Mouse (Mus musculus) embryonic facial prominence, embryonic 12.5 days (tissue): Measurements from ENCODE around the gene Tspan33. TPM values are rescaled to one million over a fixed set of nuclear protein-coding genes. Genes with fewer than 3 reads are reported as not detected.

Experiments used
- ATAC-seq: fragments of 200-750 bp; cut with Nextera tagmentation; 2 replicates; pipeline ENCODE4 v1.8.0; 2017; ENCODE audit not compliant: insufficient number of reproducible peaks, insufficient read depth, low FRiP score, low TSS enrichment
- H3K27ac ChIP-seq: fragments of 300-500 bp; sonication (generic); 2 replicates; pipeline ENCODE4 v1.5.1; 2016; ENCODE audit warnings: mild to moderate bottlenecking
- H3K27me3 ChIP-seq: fragments of 300-500 bp; sonication (generic); 2 replicates; pipeline ENCODE4 v1.6.1; 2016; ENCODE audit warnings: mild to moderate bottlenecking, moderate library complexity
- H3K36me3 ChIP-seq: fragments of 300-500 bp; sonication (generic); 2 replicates; pipeline ENCODE4 v1.6.1; 2016; ENCODE audit warnings: mild to moderate bottlenecking
- H3K4me1 ChIP-seq: fragments of 300-500 bp; sonication (generic); 2 replicates; pipeline ENCODE4 v1.6.1; 2016
- H3K4me2 ChIP-seq: fragments of 300-500 bp; sonication (generic); replicated peaks from 2 replicates; pipeline ENCODE4 v1.6.1; 2016; ENCODE audit warnings: mild to moderate bottlenecking, moderate library complexity
- H3K4me3 ChIP-seq: fragments of 300-500 bp; sonication (generic); 2 replicates; pipeline ENCODE4 v1.5.1; 2016; ENCODE audit warnings: mild to moderate bottlenecking
- H3K9ac ChIP-seq: fragments of 300-500 bp; sonication (generic); 2 replicates; pipeline ENCODE4 v1.6.1; 2016; ENCODE audit warnings: mild to moderate bottlenecking, moderate library complexity
- H3K9me3 ChIP-seq: fragments of 300-500 bp; sonication (generic); 2 replicates; pipeline ENCODE4 v1.6.1; 2016; ENCODE audit warnings: mild to moderate bottlenecking, moderate library complexity
- WGBS: fragments of 180-500 bp; shearing (Covaris S2); methylation state at CpG from one replicate; pipeline ENCODE4 v1.1.7; 2016; 5-methylcytosine and 5-hydroxymethylcytosine counted together
- polyA plus RNA-seq: library from polyadenylated mRNA; unstranded; fragments of >200 nt; fragmentation: Nextera tagmentation; extraction: Ambion mirVana; gene quantifications from 2 replicates; pipeline ENCODE4 v1.2.1, GENCODE M21; 2016

Gene Tspan33
- polyA plus RNA-seq, 1 experiment from 2014 or later: 5.6 TPM

DNA sequence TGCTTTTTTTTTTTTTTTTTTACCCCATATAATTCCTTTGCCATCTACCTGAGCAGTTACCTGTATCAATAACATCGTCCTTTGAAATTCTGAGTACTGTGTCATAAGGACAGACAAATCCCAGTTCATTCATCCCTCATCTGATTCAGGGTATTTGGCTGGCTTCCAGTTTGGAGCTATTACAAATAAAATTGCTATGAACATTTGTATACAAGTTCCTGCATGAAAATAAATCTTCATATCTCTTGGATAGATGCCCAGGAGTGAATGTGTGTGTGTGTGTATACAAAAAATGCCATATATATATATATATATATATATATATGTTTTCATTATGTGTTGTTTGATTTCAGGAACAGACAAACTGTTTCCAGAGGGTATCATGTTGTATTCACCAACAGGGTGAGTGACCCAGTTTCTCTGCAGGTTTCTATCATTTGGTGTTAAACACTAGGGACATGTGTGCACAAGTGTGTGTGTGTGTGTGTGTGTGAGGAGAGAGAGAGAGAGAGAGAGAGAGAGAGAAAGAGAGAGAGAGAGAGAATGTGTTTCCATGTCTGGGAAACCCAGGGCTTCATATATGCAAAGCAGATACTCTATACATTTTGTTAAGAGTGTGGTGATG, 32.7 kb downstream of the Tspan33 start:
- Histone ChIP-seq H3K4me2 (no peak overlapping the region), H3K4me3 (no peak overlapping the region), H3K27me3 (no peaks in the 10 kb centered on the region), H3K9ac (no peak overlapping the region), H3K36me3 (no peaks in the 10 kb centered on the region), H3K4me1 (no peaks in the 10 kb centered on the region), H3K9me3 (no peaks in the 10 kb centered on the region), H3K27ac (no peak overlapping the region)
- WGBS: 92% methylated on average over 1 of the region's 1 CpGs
- ATAC-seq: no peak

DNA sequence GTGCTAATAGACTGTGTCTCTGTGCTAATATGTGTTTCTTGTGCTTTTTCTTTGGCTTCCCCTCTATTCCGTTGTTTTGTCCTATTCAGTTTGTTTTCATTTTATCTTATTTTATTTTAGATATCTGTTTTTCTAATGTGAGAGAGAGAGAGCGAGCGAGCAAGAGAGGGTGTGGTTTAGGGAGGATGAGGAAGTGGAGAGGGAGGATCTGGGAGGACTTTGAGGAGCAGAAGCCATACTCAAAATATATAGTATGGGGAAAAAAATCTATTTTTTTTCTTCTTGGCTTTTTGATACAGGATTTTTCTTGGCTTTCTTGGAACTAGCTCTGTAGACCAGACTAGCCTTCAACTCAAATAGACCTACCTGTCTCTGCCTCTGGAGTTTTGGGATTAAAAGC, 34.0 kb downstream of the Tspan33 start:
- Histone ChIP-seq H3K27ac (no peak overlapping the region), H3K9me3 (no peaks in the 10 kb centered on the region), H3K27me3 (no peaks in the 10 kb centered on the region), H3K4me2 (no peak overlapping the region), H3K4me3 (no peak overlapping the region), H3K9ac (no peak overlapping the region), H3K4me1 (no peaks in the 10 kb centered on the region), H3K36me3 (no peaks in the 10 kb centered on the region)
- ATAC-seq: no peak
- WGBS: 77% methylated on average over 3 of the region's 3 CpGs

DNA sequence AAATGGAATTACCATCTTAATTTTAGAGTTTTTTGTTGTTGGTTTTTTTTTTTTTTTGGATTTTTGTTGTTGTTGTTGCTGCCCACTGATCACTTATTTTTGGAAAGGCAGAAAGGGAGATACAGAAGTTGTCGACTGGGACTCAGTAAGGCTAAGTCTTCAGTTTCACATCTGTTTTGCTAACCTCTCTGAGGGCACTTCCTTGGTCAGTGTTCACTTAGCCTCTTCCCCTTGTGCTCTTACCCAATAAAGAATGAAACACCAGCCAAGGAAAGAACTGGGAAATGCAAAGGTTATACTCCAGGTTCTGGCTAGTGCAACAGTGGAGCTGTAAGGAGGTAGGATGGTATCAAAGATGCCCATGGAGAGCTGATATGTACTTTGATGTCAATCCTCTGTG, 35.5 kb downstream of the Tspan33 start:
- no peak for ATAC-seq
- H3K4me2 ChIP-seq: no peak overlapping the region
- no peak overlapping the region for H3K27ac ChIP-seq
- H3K4me1 ChIP-seq: no peaks in the 10 kb centered on the region
- no peaks in the 10 kb centered on the region for H3K9me3 ChIP-seq
- H3K27me3 ChIP-seq: no peaks in the 10 kb centered on the region
- 60% methylated on average over 1 of the region's 1 CpGs for WGBS
- H3K9ac ChIP-seq: no peak overlapping the region
- no peak overlapping the region for H3K4me3 ChIP-seq
- H3K36me3 ChIP-seq: no peaks in the 10 kb centered on the region

DNA sequence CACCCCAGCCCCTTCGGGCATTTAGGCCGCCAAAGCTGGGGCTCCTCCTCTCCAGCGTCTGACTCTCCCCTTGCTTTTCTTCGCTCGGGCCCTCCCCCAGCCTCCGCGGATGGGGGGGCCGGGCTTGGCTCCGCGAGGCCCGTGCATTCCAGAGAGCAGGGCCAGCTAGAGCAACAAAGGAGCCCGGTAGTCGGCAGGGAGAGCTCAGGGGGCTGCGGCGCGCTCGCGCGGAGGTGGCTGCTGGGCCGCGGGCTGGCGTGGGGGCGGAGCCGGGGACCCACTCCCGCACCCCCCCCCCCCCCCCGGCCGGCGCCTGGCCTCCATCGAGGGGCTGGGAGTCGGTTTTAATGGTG, 41.3 kb downstream of the Tspan33 start, which contains the start of gene Smo:
Smo (plus strand) TSS at position 168 of the 353 bp plus-strand sequence.
- Histone ChIP-seq H3K4me2 (peak within 1 kb of the TSS; percentile 93), H3K4me3 (peak within 1 kb of the TSS; percentile 93), H3K9ac (peak within 1 kb of the TSS; percentile 99), H3K9me3 (no peaks in the 10 kb centered on the region), H3K36me3 (peaks cover 13% of the 10 kb centered on the region; the same call in 1 of the 2 replicates), H3K27ac (peak within 1 kb of the TSS; percentile 99), H3K4me1 (peaks cover 19% of the 10 kb centered on the region), H3K27me3 (no peaks in the 10 kb centered on the region)
- 2% methylated on average over 28 of the region's 30 CpGs for WGBS
- ATAC-seq: peak; percentile 98

DNA sequence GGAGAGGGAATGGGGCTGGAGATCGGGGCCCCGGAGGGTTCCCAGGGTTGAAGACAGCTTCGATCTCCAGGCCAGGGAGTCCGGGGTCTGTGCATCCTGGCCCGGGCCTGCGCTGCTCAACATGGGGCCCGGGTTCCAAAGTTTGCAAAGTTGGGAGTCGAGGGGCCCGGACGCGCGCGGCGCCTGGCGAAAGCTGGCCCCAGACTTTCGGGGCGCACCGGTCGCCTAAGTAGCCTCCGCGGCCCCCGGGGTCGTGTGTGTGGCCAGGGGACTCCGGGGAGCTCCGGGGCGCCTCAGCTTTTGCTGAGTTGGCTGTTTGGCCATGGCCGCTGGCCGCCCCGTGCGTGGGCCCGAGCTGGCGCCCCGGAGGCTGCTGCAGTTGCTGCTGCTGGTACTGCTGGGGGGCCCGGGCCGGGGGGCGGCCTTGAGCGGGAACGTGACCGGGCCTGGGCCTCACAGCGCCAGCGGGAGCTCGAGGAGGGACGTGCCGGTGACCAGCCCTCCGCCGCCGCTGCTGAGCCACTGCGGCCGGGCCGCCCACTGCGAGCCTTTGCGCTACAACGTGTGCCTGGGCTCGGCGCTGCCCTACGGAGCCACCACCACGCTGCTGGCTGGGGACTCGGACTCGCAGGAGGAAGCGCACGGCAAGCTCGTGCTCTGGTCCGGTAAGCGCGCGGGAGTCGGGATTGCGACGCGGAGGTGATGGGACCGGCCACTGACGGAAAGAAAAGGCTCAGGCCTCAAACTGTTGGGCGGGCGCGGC, 41.8 kb downstream of the Tspan33 start:
- ATAC-seq: peak; percentile 80
- WGBS: under 1% methylated on average over 75 of the region's 75 CpGs
- H3K9ac ChIP-seq: peak overlapping the region; percentile 99

DNA sequence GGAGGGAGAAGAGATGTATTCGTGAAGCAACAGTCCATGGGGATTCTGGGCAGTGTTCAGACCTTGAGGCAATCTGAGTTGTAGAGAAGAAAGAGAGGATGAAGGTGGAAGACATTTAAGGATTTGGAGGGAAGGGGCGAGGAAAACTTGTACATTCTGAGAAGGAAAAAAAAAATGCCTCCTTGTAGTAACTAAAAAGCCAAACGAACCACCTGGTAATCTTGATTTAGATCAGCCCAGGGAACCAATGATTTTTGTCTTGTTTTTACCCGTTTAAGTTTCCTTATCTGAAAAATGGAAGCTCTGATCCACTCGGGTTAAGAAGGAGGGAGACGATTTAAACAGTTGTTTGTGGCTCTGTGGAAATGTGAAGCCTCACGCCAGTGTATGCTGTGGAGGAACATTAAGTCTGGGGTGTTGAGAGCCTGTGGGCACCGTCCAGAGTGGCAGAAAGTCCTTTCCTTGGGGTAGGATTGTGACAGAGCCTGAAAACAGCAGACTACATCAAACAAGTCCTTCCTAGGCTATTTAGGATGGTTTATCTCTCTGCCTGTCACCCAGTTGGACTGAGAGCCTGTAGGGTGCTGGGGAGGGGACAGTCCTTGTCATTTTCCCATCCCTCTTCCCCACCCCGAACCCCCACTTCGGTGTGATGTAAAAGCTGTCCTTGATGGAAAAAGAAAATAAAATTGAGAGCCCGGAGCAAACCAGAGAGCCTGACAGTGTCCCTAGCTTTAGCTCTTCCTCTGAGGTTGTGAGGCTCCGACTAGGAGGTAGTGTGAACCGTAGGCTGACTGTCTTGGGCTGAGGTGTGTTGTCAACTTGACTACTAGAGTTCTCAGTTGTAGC, 42.8 kb downstream of the Tspan33 start:
- peak overlapping the region; percentile 93 for H3K4me2 ChIP-seq
- ATAC-seq: no peak
- H3K27ac ChIP-seq: peak overlapping the region; percentile 99
- peak overlapping the region; percentile 93 for H3K4me3 ChIP-seq
- H3K9ac ChIP-seq: peak overlapping the region; percentile 99
- peaks cover 19% of the 10 kb centered on the region for H3K4me1 ChIP-seq
- no peaks in the 10 kb centered on the region for H3K27me3 ChIP-seq
- 15% methylated on average over 13 of the region's 13 CpGs for WGBS
- H3K9me3 ChIP-seq: no peaks in the 10 kb centered on the region
- peaks cover 15% of the 10 kb centered on the region; the same call in 1 of the 2 replicates for H3K36me3 ChIP-seq

More for the DNA sequence above, 41.8 kb downstream of the Tspan33 start:
- Histone ChIP-seq H3K36me3 (peaks cover 15% of the 10 kb centered on the region; the same call in 1 of the 2 replicates), H3K4me2 (peak overlapping the region; percentile 93), H3K27ac (peak overlapping the region; percentile 99), H3K4me1 (peaks cover 19% of the 10 kb centered on the region), H3K27me3 (no peaks in the 10 kb centered on the region), H3K4me3 (peak overlapping the region; percentile 93), H3K9me3 (no peaks in the 10 kb centered on the region)

DNA sequence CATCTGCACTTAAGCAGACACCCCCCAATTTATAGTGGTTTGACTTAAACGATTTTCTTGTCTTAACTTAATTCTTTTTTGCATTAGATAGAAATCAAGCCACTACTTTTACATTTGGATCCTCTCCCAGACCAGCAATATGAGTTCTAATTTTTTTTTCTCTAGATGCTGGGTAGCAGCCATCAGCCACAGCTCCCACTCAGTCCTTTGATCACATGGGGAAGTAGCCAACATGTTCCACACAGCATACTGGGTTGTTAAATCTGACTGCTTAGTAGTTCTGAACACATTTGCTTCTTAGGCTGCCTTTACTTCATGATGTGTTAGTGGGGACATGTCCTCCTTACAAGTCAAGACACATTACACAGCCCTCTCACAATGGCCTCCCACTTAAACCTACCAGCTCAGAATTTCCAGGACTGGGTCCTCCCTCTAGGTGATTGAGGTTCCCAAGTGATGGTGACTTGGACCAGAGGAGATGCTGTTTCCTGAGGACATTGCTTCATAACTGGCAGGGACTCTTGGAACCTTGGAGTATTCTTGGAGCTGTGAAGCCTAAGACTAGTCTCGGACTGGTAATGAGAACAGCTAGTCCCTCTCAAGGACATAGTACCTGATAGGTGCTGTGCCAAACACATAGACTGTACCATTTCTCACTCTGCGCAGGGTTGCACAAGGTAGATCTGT, 57.6 kb downstream of the Tspan33 start:
- 89% methylated on average over 3 of the region's 3 CpGs for WGBS
- H3K4me2 ChIP-seq: no peak overlapping the region
- no peaks in the 10 kb centered on the region for H3K4me1 ChIP-seq
- no peak for ATAC-seq
- H3K9me3 ChIP-seq: peaks cover 5% of the 10 kb centered on the region
- H3K9ac ChIP-seq: no peak overlapping the region
- no peaks in the 10 kb centered on the region for H3K27me3 ChIP-seq
- peaks cover 33% of the 10 kb centered on the region for H3K36me3 ChIP-seq
- H3K27ac ChIP-seq: no peak overlapping the region
- H3K4me3 ChIP-seq: no peak overlapping the region

DNA sequence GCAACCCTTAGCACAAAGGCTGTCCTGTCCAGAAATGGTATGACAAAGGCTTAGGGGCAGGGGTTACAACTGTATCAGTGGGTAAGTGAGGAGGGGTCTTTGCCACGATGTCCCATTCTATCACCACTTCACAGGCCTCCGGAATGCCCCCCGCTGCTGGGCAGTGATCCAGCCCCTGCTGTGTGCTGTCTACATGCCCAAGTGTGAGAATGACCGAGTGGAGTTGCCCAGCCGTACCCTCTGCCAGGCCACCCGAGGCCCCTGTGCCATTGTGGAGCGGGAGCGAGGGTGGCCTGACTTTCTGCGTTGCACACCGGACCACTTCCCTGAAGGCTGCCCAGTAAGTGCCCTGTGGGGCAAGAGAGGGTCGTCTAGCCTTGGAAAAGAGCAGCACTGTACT, 59.3 kb downstream of the Tspan33 start:
- ATAC-seq: no peak
- Histone ChIP-seq H3K9ac (no peak overlapping the region), H3K4me2 (no peak overlapping the region), H3K36me3 (peaks cover 51% of the 10 kb centered on the region), H3K9me3 (peaks cover 2% of the 10 kb centered on the region), H3K4me3 (no peak overlapping the region), H3K4me1 (no peaks in the 10 kb centered on the region), H3K27ac (no peak overlapping the region), H3K27me3 (no peaks in the 10 kb centered on the region)
- WGBS: 94% methylated on average over 11 of the region's 11 CpGs

DNA sequence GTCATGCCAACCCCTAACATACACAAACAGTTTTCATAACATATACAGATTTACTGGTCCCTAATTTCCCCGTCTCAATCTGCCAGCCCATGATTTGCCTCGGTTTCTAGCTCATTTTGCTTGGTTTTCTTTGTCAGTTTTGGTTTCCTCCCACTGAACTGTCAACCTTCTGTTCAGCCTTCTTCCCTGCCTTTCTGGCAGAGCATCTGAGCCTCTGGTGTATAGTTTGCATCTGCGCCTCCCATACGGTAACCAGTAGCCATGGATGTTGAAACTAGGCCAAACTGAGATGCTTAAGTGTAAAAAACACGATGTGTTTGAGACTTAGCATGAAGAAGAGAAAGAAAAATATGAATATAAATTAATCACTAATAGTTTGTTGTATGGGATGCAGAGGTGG, 62.0 kb downstream of the Tspan33 start:
- H3K27me3 ChIP-seq: no peaks in the 10 kb centered on the region
- no peak for ATAC-seq
- WGBS: 86% methylated on average over 5 of the region's 5 CpGs
- H3K9me3 ChIP-seq: no peaks in the 10 kb centered on the region
- H3K4me1 ChIP-seq: no peaks in the 10 kb centered on the region
- H3K4me3 ChIP-seq: no peak overlapping the region
- no peak overlapping the region for H3K4me2 ChIP-seq
- no peak overlapping the region for H3K9ac ChIP-seq
- H3K36me3 ChIP-seq: peaks cover 70% of the 10 kb centered on the region
- no peak overlapping the region for H3K27ac ChIP-seq

DNA sequence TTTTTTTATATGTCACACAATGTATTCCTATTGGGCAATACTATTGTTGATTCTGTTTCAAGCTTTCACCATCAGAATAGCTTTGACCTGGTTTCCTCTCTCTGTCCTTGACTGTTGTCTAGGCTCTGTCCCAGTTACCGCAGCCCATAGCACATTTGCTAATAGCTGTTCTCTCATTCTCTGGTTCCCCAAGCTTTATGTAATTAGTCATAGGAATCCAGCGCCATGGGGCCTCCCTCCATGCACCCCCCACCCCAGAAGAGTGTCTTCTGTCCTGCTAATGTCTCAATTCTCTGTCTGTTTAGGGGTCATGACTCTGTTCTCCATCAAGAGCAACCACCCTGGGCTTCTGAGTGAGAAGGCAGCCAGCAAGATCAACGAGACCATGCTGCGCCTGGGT, 62.5 kb downstream of the Tspan33 start:
- H3K4me1 ChIP-seq: no peaks in the 10 kb centered on the region
- H3K9ac ChIP-seq: no peak overlapping the region
- 91% methylated on average over 4 of the region's 4 CpGs for WGBS
- H3K36me3 ChIP-seq: peaks cover 73% of the 10 kb centered on the region
- H3K27ac ChIP-seq: no peak overlapping the region
- ATAC-seq: no peak
- H3K27me3 ChIP-seq: no peaks in the 10 kb centered on the region
- no peak overlapping the region for H3K4me2 ChIP-seq
- no peak overlapping the region for H3K4me3 ChIP-seq
- no peaks in the 10 kb centered on the region for H3K9me3 ChIP-seq

DNA sequence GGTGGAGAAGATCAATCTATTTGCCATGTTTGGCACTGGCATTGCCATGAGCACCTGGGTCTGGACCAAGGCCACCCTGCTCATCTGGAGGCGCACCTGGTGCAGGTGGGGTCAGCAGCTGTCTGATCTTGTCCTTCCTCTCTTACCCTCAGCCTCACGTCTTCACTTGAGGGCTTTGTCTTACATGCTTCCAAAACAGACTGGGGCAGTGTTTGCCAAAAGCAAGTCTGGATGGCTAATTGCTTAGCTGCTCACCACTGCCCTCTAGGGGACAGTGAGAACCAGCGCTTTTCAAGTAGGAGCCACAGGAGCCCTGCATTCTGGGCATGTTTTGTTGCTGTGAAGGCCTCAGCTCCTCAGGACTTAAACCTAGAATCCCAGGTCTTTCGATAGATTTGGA, 64.4 kb downstream of the Tspan33 start:
- 43% methylated on average over 4 of the region's 4 CpGs for WGBS
- no peak overlapping the region for H3K4me2 ChIP-seq
- no peaks in the 10 kb centered on the region for H3K4me1 ChIP-seq
- H3K9me3 ChIP-seq: no peaks in the 10 kb centered on the region
- no peak for ATAC-seq
- H3K36me3 ChIP-seq: peaks cover 73% of the 10 kb centered on the region
- H3K27ac ChIP-seq: no peak overlapping the region
- no peak overlapping the region for H3K9ac ChIP-seq
- H3K27me3 ChIP-seq: no peaks in the 10 kb centered on the region
- no peak overlapping the region for H3K4me3 ChIP-seq
